Mouse (Mus musculus): Measurements from ENCODE around the gene Cask. TPM values are rescaled to one million over a fixed set of nuclear protein-coding genes. Genes with fewer than 3 reads are reported as not detected.

Gene Cask
- total RNA-seq, 2 experiments from 2014 or later = 0.08 to 7.1 TPM

- ATAC-seq (replicated peaks; ENCODE audit: low FRiP score, poor library complexity, severe bottlenecking) = no peak
These were observed 198.9 kb downstream of the Cask start for GRCm38 (mm10) chrX:13652291-13652690.

- ATAC-seq (replicated peaks; ENCODE audit: low FRiP score, poor library complexity, severe bottlenecking) = no peak
These were observed 199.3 kb downstream of the Cask start for GRCm38 (mm10) chrX:13651889-13652288.

- no peak for ATAC-seq (replicated peaks; ENCODE audit: low FRiP score, poor library complexity, severe bottlenecking)
These were observed 212.3 kb downstream of the Cask start for GRCm38 (mm10) chrX:13638894-13639293.

GRCm38 (mm10) chrX:13636398-13636797 is 214.8 kb downstream of the Cask start:
- no peak for ATAC-seq (replicated peaks; ENCODE audit: low FRiP score, poor library complexity, severe bottlenecking)

GRCm38 (mm10) chrX:13631599-13632283 is 219.4 kb downstream of the Cask start, which contains the start of gene Gpr34:
TSS of gene Gpr34 (plus strand) at chrX:13632089.
- ATAC-seq (replicated peaks; ENCODE audit: low FRiP score, poor library complexity, severe bottlenecking) = no peak

- ATAC-seq (replicated peaks; ENCODE audit: low FRiP score, poor library complexity, severe bottlenecking) = no peak
These were observed 228.5 kb downstream of the Cask start for GRCm38 (mm10) chrX:13622654-13623053.

GRCm38 (mm10) chrX:13621473-13621872 is 229.7 kb downstream of the Cask start:
- ATAC-seq (replicated peaks; ENCODE audit: low FRiP score, poor library complexity, severe bottlenecking) = no peak

GRCm38 (mm10) chrX:13618476-13618875 is 232.7 kb downstream of the Cask start:
- ATAC-seq (replicated peaks; ENCODE audit: low FRiP score, poor library complexity, severe bottlenecking) = no peak

- no peak for ATAC-seq (replicated peaks; ENCODE audit: low FRiP score, poor library complexity, severe bottlenecking)
These were observed 233.9 kb downstream of the Cask start for GRCm38 (mm10) chrX:13617294-13617693.

- ATAC-seq (replicated peaks; ENCODE audit: low FRiP score, poor library complexity, severe bottlenecking) = no peak
These were observed 234.4 kb downstream of the Cask start for GRCm38 (mm10) chrX:13616726-13617125.

- no peak for ATAC-seq (replicated peaks; ENCODE audit: low FRiP score, poor library complexity, severe bottlenecking)
These were observed 239.1 kb downstream of the Cask start for GRCm38 (mm10) chrX:13612115-13612514.

GRCm38 (mm10) chrX:13611114-13611513 is 240.1 kb downstream of the Cask start:
- ATAC-seq (replicated peaks; ENCODE audit: low FRiP score, poor library complexity, severe bottlenecking) = no peak

GRCm38 (mm10) chrX:13607752-13608151 is 243.4 kb downstream of the Cask start:
- ATAC-seq (replicated peaks; ENCODE audit: low FRiP score, poor library complexity, severe bottlenecking) = no peak

GRCm38 (mm10) chrX:13606741-13607140 is 244.4 kb downstream of the Cask start:
- no peak for ATAC-seq (replicated peaks; ENCODE audit: low FRiP score, poor library complexity, severe bottlenecking)

- no peak for ATAC-seq (replicated peaks; ENCODE audit: low FRiP score, poor library complexity, severe bottlenecking)
These were observed 251.2 kb downstream of the Cask start for GRCm38 (mm10) chrX:13599966-13600365.

- ATAC-seq (replicated peaks; ENCODE audit: low FRiP score, poor library complexity, severe bottlenecking) = no peak
These were observed 251.8 kb downstream of the Cask start for GRCm38 (mm10) chrX:13599373-13599772.

- ATAC-seq (replicated peaks; ENCODE audit: low FRiP score, poor library complexity, severe bottlenecking) = no peak
These were observed 273.5 kb downstream of the Cask start for GRCm38 (mm10) chrX:13577647-13578046.

- ATAC-seq (replicated peaks; ENCODE audit: low FRiP score, poor library complexity, severe bottlenecking) = no peak
These were observed 274.6 kb downstream of the Cask start for GRCm38 (mm10) chrX:13576606-13577005.

GRCm38 (mm10) chrX:13574872-13575271 is 276.3 kb downstream of the Cask start:
- no peak for ATAC-seq (replicated peaks; ENCODE audit: low FRiP score, poor library complexity, severe bottlenecking)

- no peak for ATAC-seq (replicated peaks; ENCODE audit: low FRiP score, poor library complexity, severe bottlenecking)
These were observed 276.9 kb downstream of the Cask start for GRCm38 (mm10) chrX:13574298-13574697.

GRCm38 (mm10) chrX:13554504-13554903 is 296.7 kb downstream of the Cask start:
- ATAC-seq (replicated peaks; ENCODE audit: low FRiP score, poor library complexity, severe bottlenecking) = no peak

- ATAC-seq (replicated peaks; ENCODE audit: low FRiP score, poor library complexity, severe bottlenecking) = no peak
These were observed 298.9 kb downstream of the Cask start for GRCm38 (mm10) chrX:13552288-13552687.
